Mouse (Mus musculus) hindbrain, embryonic 11.5 days (tissue): Measurements from ENCODE around the gene Wnt5b. TPM values are rescaled to one million over a fixed set of nuclear protein-coding genes. Genes with fewer than 3 reads are reported as not detected.

ENCODE experiments used
- ATAC-seq: fragments of 200-750 bp; cut with Nextera tagmentation; 2 replicates; pipeline ENCODE4 v1.8.0; 2017; ENCODE audit warnings: mild to moderate bottlenecking, moderate TSS enrichment, moderate library complexity; ENCODE audit not compliant: low FRiP score
- DNase-seq: peaks from one replicate; pipeline ENCODE4 v3.0.0-alpha.2; 2015; ENCODE audit warnings: low spot score
- H3K27ac ChIP-seq: fragments of 300-500 bp; sonication (generic); 2 replicates; pipeline ENCODE4 v1.5.1; 2014; ENCODE audit warnings: mild to moderate bottlenecking, low read depth, low read length
- H3K27me3 ChIP-seq: fragments of 300-500 bp; sonication (generic); 2 replicates; pipeline ENCODE4 v1.6.1; 2014; ENCODE audit warnings: mild to moderate bottlenecking, low read length, moderate library complexity, mixed read lengths; ENCODE audit not compliant: control insufficient read depth, insufficient read depth
- H3K36me3 ChIP-seq: fragments of 300-500 bp; sonication (generic); 2 replicates; pipeline ENCODE4 v1.6.1; 2014; ENCODE audit warnings: mild to moderate bottlenecking, low read length, moderate library complexity, mixed read lengths; ENCODE audit not compliant: control insufficient read depth, insufficient read depth
- H3K4me1 ChIP-seq: fragments of 300-500 bp; sonication (generic); replicated peaks from 2 replicates; pipeline ENCODE4 v1.6.1; 2014; ENCODE audit warnings: low read length, mixed read lengths; ENCODE audit not compliant: control insufficient read depth, insufficient read depth
- H3K4me2 ChIP-seq: fragments of 300-500 bp; sonication (generic); replicated peaks from 2 replicates; pipeline ENCODE4 v1.6.1; 2014; ENCODE audit warnings: mild to moderate bottlenecking, low read depth, low read length
- H3K4me3 ChIP-seq: fragments of 300-500 bp; sonication (generic); 2 replicates; pipeline ENCODE4 v1.5.1; 2014; ENCODE audit warnings: low read depth, low read length
- H3K9ac ChIP-seq: fragments of 300-500 bp; sonication (generic); 2 replicates; pipeline ENCODE4 v1.6.1; 2014; ENCODE audit warnings: low read depth, low read length
- H3K9me3 ChIP-seq: fragments of 300-500 bp; sonication (generic); 2 replicates; pipeline ENCODE4 v1.6.1; 2016; ENCODE audit warnings: low read length; ENCODE audit not compliant: control insufficient read depth
- WGBS: fragments of 180-500 bp; shearing (Covaris S2); extraction: QIAGEN DNeasy Blood & Tissue Kit; methylation state at CpG from one replicate; pipeline ENCODE4 v1.1.7; 2014; 5-methylcytosine and 5-hydroxymethylcytosine counted together
- polyA plus RNA-seq: library from polyadenylated mRNA; unstranded; fragments of >200 nt; fragmentation: Nextera tagmentation; extraction: Ambion mirVana; gene quantifications from 2 replicates; pipeline ENCODE4 v1.2.1, GENCODE M21; 2014

Wnt5b gene
- polyA plus RNA-seq, 1 experiment from 2014 or later = 5.8 TPM

- Histone ChIP-seq H3K27me3 (no peaks in the 10 kb centered on the region), H3K4me1 (no peaks in the 10 kb centered on the region), H3K9ac (no peak overlapping the region), H3K4me2 (no peak overlapping the region), H3K27ac (no peak overlapping the region), H3K4me3 (no peak overlapping the region), H3K36me3 (no peaks in the 10 kb centered on the region), H3K9me3 (no peaks in the 10 kb centered on the region)
- DNase-seq (no peak), ATAC-seq (no peak)
- 97% methylated on average over 1 of the region's 1 CpGs for WGBS
These were observed 78.0 kb downstream of the Wnt5b start for GRCm38 (mm10) chr6:119466161-119466560.

GRCm38 (mm10) chr6:119460391-119460790 is 83.8 kb downstream of the Wnt5b start:
- Histone ChIP-seq H3K9me3 (no peaks in the 10 kb centered on the region), H3K36me3 (no peaks in the 10 kb centered on the region), H3K4me1 (no peaks in the 10 kb centered on the region), H3K4me3 (no peak overlapping the region), H3K27me3 (no peaks in the 10 kb centered on the region), H3K27ac (no peak overlapping the region), H3K9ac (no peak overlapping the region), H3K4me2 (no peak overlapping the region)
- ATAC-seq (no peak), DNase-seq (no peak)
- 88% methylated on average over 5 of the region's 5 CpGs for WGBS

DNA sequence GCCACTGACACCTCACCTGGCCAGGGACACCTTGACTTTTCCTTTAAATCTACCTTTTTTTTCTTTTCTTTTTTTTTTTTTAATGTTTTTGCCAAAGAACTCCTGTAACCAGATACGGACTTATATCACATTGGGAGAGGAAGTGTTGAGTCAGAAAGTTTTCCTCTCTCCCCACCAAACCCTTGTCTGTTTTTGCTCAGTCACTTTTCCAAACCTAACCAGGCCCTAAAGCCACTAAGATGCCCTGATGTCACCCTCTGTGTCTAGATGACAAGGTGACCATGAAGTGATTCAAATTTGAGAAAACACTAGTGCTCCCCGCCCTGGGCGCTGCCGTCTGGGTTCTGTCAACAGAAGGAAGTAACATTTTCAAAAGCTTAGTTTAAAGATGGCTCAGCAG is 85.1 kb downstream of the Wnt5b start:
- no peak overlapping the region for H3K4me3 ChIP-seq
- WGBS = 88% methylated on average over 4 of the region's 4 CpGs
- H3K27ac ChIP-seq = no peak overlapping the region
- H3K9ac ChIP-seq = no peak overlapping the region
- H3K36me3 ChIP-seq = no peaks in the 10 kb centered on the region
- no peaks in the 10 kb centered on the region for H3K4me1 ChIP-seq
- H3K9me3 ChIP-seq = no peaks in the 10 kb centered on the region
- no peaks in the 10 kb centered on the region for H3K27me3 ChIP-seq
- no peak overlapping the region for H3K4me2 ChIP-seq
- DNase-seq (no peak), ATAC-seq (no peak)

- no peak for ATAC-seq
- Histone ChIP-seq H3K4me3 (no peak overlapping the region), H3K27ac (no peak overlapping the region), H3K4me1 (no peaks in the 10 kb centered on the region), H3K9ac (no peak overlapping the region), H3K27me3 (no peaks in the 10 kb centered on the region), H3K36me3 (no peaks in the 10 kb centered on the region), H3K4me2 (no peak overlapping the region), H3K9me3 (no peaks in the 10 kb centered on the region)
- DNase-seq = no peak
- 66% methylated on average over 8 of the region's 8 CpGs for WGBS
These were observed 86.0 kb downstream of the Wnt5b start for GRCm38 (mm10) chr6:119458166-119458565.

DNA sequence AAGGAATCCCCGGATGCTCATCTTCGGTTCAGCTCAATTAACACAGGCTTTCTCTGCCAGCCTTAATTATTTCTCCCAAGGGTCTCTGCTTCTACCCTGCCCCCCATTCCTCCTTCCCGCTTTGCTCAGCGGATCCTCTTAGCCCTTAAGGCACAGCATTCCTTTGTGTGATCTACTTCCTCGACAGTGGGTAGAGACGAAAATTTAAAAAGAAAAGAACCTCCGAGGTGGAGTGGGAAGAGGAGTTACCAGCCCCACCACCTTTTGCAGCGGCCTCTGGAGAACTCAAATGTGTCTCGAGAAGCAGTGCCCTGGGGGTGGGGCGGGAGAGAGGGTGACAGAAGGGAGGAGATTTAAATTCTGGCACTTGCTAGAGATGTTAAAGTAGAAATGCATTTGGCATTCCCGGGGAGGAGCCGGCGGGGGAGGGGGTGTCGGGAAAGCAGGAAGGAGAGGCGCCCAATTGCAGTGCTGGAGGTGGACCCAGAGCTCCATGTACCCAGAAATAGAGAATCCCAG is 92.1 kb downstream of the Wnt5b start:
- Histone ChIP-seq H3K4me1 (0 out of 2 replicates have a peak, but pooled peaks cover 2% of the 10 kb centered on the region), H3K27me3 (peaks cover 3% of the 10 kb centered on the region; the same call in 1 of the 2 replicates), H3K27ac (peak overlapping the region; percentile 78), H3K9me3 (no peaks in the 10 kb centered on the region), H3K36me3 (no peaks in the 10 kb centered on the region), H3K4me3 (peak overlapping the region; percentile 33), H3K4me2 (peak overlapping the region; percentile 53), H3K9ac (peak overlapping the region; percentile 62)
- ATAC-seq (peak; percentile 52), DNase-seq (peak; percentile 67)
- under 1% methylated on average over 15 of the region's 15 CpGs for WGBS

DNA sequence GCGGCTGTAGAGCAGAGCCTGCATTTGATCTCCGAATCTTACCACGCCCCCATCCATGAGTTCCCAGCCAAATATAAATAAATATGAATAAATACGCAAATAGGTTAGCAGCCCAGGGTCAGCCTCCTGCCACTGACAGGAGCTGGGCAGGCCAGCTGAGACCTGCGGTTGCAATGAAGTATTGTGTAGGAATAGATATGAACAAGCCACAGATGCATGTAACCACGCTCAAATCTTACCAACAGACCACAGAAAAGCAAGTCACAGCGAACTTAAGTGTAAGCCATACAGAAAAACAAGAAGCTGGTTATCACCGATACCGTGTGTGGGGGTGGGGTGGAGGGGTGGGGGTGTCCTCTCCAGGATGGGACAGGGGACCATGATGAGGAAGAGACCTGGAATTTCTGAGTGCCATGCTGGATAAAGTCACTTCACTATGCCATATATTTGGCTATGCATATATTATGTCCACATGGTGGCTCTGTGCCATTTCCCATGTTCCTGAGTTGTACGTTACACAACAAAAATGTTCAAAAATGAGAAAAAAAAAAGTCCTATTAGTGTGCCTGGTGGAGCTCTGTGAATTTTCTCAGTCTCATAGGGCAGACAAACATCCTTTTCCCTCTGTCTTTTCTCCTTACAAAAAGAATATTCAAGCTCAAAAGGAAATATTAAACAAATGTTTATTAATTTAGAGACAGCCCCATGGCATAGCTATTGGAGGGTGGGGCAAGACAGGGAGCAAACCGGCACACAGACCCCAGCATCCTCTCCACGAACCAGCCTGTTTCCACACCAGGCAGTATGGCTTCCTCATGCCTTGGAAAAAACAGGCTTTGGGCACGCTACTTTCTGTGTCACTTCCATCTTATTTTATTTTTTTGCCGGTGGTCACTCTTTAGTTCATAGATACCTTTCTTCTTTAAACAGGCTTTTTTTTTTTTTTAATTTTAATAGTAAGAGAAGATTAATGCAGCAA is 92.9 kb downstream of the Wnt5b start:
- ATAC-seq = no peak
- peak; percentile 10 for DNase-seq
- H3K27ac ChIP-seq = no peak overlapping the region; the same call in 1 of the 2 replicates
- no peak overlapping the region; the same call in 1 of the 2 replicates for H3K9ac ChIP-seq
- H3K4me1 ChIP-seq = 0 out of 2 replicates have a peak, but pooled peaks cover 2% of the 10 kb centered on the region
- 48% methylated on average over 14 of the region's 14 CpGs for WGBS
- H3K9me3 ChIP-seq = no peaks in the 10 kb centered on the region
- H3K4me2 ChIP-seq = no peak overlapping the region; the same call in 1 of the 2 replicates
- H3K27me3 ChIP-seq = peaks cover 3% of the 10 kb centered on the region; the same call in 1 of the 2 replicates
- no peaks in the 10 kb centered on the region for H3K36me3 ChIP-seq
- peak overlapping the region; percentile 33; the same call in 1 of the 2 replicates for H3K4me3 ChIP-seq

DNA sequence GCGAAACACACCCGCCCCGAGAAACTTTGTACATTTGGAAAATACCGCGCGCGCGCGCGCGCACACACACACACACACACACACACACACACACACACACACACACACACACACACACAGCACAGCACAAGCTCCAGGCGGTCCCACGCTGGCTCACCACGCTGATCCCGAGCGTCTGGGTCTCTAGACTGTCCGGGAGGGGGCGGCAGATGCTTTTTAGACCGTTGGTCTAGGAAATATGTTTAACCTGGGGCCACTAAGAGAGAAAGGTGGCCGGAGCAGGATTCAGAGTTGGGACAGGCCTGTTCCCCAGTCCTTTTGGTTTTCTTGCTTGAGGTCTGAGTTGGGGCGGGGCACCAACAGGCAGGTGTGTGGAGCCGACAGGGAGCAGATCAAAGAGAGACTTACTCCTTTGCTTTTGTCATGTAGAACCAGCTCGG is 95.1 kb downstream of the Wnt5b start:
- peaks cover 3% of the 10 kb centered on the region; the same call in 1 of the 2 replicates for H3K27me3 ChIP-seq
- H3K4me2 ChIP-seq = peak overlapping the region; percentile 44
- peak overlapping the region; percentile 23 for H3K4me3 ChIP-seq
- H3K4me1 ChIP-seq = 0 out of 2 replicates have a peak, but pooled peaks cover 2% of the 10 kb centered on the region
- ATAC-seq (0 out of 2 replicates have a peak, but pooled peaks have one; percentile 30), DNase-seq (peak; percentile 74)
- WGBS = 3% methylated on average over 23 of the region's 23 CpGs
- H3K27ac ChIP-seq = no peak overlapping the region
- H3K36me3 ChIP-seq = no peaks in the 10 kb centered on the region
- H3K9me3 ChIP-seq = no peaks in the 10 kb centered on the region
- H3K9ac ChIP-seq = peak overlapping the region; percentile 19; the same call in 1 of the 2 replicates

DNA sequence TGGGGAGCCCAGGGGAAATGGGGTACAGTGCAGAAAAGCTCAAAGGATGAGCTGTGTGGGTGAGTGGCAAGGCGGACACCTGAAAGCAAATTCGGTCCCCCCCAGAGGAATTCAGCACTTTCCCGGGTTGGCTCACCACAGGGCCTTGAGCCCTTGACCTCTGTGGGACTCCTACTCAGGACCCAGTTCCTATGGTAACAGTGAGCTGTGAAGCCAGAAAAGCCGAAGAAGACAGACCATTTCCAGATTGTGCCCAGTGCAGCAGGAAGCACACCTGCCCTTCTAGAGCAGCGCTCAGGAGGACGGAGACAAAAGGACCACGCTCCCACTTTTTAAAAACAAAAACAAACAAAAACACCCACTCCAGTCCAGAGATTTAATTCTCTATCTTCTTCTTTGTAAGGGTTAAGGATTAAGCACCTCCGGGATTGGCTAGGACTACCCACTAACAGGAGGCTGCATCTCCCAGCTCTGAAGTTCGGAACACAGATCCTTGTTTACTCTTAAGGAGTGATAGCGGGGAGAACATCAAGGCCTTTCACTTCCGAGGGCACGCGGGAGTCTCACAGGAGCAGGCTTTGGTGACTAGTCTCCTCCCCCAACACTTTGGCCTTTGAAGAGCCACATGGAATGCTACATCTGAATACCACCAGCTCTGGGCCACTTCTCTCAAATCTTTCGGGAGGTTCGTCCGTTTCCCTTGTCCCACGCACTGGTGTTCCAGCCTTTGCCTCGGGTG is 95.7 kb downstream of the Wnt5b start:
- Histone ChIP-seq H3K4me2 (peak overlapping the region; percentile 44), H3K4me1 (peaks cover 2% of the 10 kb centered on the region; the same call in 1 of the 2 replicates), H3K27me3 (peaks cover 3% of the 10 kb centered on the region; the same call in 1 of the 2 replicates), H3K36me3 (no peaks in the 10 kb centered on the region), H3K27ac (no peak overlapping the region), H3K9ac (peak overlapping the region; percentile 19; the same call in 1 of the 2 replicates), H3K4me3 (peak overlapping the region; percentile 23), H3K9me3 (no peaks in the 10 kb centered on the region)
- DNase-seq (peak; percentile 53), ATAC-seq (no peak)
- WGBS = 7% methylated on average over 18 of the region's 18 CpGs
